Mouse (Mus musculus) frontal cortex, postnatal 36 days (tissue): ENCODE results near the gene Garnl3.

ENCODE experiments used
- DNase-seq, 2 experiments: peaks; one replicate each; pipeline ENCODE4 v3.0.0; 2022; ENCODE audit warnings: low spot score in 2 of 2

Garnl3 gene

DNA sequence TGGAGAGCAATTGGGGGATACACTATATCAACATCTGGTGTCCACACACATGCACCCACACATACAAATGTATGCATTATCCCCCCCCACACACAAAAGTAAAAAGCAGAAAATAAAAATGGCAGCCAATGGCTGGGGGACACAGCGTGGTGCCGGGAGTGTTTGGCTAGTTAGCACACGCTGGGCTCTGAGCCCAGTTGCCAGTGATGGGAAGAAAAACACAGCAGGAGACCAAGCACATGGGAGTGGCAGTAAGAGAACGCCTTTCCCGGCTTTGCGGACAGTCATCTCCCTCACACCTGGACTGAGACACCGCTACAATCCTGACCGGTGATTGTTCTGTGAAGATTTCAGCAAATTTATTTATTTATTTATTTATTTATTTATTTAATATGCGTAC, 160.2 kb downstream of the Garnl3 start:
- no peak for DNase-seq

DNA sequence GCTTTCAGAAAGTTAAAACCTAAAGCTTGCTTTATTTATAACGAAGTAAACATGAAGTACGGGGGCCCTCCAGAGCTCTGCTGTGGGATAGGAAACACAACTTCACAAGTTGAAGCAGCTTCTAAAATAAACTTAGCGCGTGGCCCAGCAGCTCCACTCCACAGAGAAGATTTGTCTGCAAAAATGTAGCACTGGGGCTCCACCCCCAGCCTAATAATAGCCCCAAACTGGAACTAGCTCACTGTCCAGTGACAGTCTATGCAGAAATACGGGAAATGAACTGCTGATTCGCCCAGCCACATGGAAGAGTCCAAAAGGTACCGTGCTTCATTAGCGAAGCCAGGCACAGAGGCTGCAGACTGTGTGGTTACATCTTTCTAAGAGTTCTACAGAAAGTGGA, 162.1 kb downstream of the Garnl3 start:
- peak in 1 of 2 experiments; percentile 66 for DNase-seq

DNA sequence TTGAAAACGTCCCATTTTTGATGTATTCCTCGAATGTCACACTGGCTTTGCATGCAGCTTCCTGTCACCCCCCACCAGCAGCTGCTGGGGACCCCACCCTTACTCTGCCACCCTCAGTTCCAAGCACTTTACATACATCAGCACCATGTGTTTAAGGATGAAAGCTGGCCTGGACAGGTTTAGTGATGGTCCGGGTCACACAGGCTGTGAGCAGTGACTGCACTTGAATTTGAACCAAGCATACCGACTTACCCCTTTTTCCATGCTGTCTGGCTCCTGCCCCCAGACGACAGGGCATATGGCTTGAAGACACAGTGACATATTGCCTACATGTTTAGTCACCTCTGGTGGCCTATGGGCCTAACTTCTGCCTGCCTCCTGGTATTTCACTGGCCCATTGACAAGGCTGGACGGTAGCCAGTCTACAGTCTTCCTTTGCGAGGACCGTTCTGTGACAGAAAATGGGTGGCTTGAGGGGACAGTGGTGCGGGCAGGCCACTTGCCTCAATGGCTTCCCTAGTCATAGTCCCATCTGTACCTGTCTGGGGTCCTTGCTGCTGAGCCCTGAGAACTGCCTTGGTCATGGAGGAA, 163.3 kb downstream of the Garnl3 start:
- no peak for DNase-seq

DNA sequence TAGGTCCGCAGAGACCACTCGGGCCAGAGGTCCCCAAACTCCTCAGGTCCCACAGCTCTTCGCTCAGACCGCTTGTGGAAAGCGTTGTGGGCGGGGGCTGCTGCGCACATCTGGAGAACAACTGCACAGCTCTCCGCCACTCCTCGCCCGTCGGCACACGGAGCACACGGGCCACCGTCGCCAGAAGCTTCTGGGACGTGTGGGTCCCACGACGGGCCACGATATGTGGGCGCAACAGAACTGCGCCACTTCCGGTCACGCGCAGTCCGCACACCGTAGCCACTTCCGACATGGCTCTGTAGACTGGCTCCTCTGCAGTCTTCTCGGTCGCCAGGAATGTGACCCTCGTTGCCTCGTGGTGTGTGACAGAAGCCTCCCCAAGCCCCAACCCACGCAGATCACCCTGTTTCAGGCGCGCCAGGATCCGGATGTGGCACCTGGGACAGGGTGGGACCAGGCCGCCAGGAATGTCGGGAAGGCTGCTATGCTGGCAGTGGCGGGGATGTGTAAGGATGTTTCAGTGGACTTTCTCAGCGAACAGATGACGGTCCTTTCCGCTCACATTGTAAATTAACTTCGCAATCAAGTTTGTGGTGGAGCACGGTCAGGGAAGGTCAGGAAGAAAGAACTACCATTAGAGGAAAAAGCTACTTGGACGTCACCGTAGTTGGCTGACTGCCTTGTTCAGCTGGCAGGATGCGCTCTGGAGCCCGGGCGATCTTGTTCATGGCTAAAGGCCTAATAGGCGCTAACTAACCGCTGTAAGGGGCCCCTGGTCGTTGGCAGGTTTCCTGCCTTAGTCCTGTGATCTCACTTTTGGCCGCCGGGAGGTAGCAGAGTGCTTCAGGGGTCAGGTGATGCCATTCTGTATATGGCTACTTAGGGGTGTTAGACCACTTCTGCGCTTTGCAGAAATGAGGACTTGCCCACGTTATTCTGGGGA, 164.5 kb downstream of the Garnl3 start:
- peak; percentile 86 to 93 for DNase-seq

- DNase-seq = no peak
Observed at GRCm38 (mm10) chr2:32966184-32966688, 165.2 kb downstream of the Garnl3 start.

GRCm38 (mm10) chr2:32965511-32966183, 165.8 kb downstream of the Garnl3 start:
- no peak for DNase-seq

- no peak for DNase-seq
Observed at GRCm38 (mm10) chr2:32964659-32965457, 166.6 kb downstream of the Garnl3 start.

- no peak for DNase-seq
Observed at GRCm38 (mm10) chr2:32963981-32964380, 167.5 kb downstream of the Garnl3 start.

DNA sequence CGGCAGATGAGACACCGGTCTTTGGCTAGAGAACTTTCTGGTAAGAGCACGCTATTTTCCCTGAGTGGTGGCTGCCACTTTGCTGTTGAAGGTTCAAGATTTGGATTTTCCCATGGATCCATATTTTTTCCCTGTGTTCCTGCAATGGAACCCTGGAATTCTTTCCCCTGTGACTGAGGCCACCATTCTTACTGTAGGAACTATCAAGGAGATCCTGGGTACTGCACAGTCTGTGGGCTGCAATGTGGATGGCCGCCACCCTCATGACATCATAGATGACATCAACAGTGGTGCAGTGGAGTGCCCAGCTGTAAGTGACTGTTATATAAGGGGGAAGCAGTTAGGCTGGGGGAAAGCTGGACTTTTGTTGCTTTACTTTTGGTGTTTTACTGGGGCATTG, 167.9 kb downstream of the Garnl3 start:
- no peak for DNase-seq

DNA sequence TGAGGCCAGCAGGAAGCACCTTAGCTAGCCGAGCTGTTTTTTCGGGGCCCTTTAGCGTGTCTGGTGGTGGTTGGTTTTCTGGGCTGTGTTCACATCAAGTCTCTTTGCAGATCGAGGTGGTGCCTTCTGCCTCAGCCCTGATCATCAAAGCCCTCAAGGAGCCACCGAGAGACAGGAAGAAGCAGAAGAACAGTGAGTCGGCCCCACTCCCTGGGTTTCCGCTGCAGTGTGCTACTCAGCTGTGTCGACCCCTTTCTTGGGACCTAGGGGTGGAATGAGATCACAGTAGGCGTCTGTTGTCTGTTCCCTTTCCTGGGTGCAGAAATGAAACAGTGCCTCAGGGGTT, 168.6 kb downstream of the Garnl3 start:
- DNase-seq = no peak

DNA sequence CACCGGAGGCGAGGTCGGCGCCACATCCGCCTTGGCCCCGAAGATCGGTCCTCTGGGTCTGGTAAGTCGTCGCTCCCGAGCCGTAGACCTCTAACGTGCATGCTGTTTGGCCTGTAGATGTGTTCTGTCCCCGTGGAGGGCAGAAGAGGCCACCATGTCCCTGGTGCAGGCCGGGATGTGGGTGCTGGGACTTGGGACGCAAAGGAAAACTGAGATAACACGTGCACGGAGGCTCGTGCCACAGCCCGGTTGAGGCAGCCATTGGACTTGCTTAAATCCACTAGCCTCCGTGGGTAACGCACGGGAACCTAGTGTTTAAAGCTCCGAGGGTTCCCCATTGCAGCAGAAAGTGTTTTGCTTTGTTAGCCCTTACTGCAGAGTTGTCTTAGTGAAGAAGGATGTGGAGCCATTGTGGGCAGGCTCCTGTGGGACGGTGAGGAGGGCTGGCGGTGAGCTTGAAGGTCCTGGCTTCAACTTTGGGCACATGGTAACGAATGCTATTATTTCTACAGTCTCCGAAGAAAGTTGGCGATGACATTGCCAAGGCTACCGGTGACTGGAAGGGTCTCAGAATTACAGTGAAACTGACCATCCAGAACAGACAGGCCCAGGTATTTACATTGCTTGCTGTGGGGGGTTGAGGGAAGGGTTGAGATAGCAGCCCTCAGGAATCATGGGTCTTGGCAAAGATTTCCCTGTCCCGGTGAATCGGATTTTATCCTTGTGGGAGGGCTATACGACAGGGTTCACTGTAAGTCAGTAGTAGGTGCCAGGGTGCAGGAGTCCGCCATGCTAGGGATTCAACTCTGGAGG, 169.2 kb downstream of the Garnl3 start:
- DNase-seq = no peak

DNA sequence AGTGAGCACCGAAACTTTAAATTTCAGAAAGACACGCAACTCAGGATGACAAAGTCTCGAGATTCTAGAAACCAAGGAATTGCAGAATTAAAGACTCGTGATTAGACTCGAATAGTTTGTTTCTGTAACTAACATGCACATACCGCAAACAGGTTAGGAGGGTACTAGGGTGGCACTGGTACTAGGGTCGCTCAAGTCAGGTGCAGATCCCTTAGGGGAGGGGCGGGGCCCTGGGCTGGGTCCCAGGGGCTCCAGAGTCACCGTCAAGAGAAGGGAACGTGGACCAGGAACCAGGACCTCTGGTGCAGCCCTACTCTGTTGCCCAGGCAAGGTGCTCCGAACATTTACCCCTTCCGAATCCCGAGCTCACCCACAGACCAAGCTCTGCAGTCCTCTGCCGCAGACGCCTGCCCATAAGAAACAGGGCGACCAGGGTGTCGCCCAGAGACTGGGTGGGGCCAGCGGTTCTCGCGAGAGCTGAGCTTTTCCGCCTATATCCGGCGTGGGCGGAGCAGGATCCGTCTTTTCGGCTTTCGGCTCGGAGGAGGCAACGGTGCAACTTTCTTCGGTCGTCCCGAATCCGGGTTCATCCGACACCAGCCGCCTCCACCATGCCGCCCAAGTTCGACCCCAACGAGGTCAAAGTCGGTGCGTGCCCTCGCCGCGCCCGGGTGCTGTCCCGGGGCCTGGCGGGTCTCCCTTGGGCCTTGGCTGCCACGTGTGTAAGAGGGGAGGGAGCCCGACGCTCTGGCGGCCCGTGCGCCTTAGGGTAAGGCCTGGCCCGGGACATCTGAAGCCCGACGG, 170.1 kb downstream of the Garnl3 start, which contains the start of the genes Rpl12 and Lrsam1:
Rpl12 (plus strand) TSS at position 368 of the 804 bp plus-strand sequence.
Lrsam1 (minus strand) TSS at position 423 of the 804 bp plus-strand sequence.
- peak; percentile 94 to 95 for DNase-seq

- DNase-seq = no peak
Observed at GRCm38 (mm10) chr2:32960273-32960672, 171.2 kb downstream of the Garnl3 start.

DNA sequence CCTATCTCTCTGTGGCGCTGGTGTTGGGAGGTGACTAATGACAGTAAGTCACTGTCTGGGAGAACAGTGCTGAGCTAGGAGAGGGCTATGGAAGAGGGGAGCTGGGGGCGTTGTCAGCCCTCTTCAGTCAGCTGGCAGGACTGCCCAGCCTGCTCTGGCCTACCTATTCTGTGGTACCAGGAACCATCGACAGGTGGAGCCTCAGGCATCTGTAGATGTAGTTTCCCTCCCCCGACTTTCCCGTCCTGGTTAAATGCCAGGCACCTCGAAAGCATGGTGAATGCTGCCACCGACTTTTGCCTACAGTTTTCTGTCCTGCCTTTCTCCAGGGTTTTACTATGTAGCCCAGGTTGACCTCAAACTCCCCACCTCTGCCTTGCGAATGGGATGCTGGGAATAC, 174.1 kb downstream of the Garnl3 start:
- DNase-seq = no peak

GRCm38 (mm10) chr2:32954581-32954980, 176.9 kb downstream of the Garnl3 start:
- DNase-seq = no peak

- no peak for DNase-seq
Observed at GRCm38 (mm10) chr2:32947454-32947853, 184.0 kb downstream of the Garnl3 start.

DNA sequence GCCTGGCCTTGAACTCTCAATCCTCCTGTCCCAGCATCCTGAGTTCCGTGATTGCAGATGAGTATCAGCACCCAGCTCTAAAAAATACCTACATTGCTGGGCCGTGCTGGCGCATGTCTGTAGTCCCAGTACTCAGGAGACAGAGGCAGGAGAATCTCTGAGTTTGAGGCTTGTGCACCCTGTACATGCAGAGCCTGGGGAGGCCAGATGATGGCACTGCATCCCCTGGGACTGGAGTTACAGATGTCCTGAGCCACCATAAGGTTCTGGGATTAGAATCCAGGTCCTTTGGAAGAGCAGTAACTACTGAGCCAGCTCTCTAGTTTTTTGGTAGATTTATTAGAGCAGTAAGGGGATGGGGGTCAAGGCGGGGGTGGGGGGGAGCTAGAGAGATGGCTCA, 191.0 kb downstream of the Garnl3 start:
- no peak for DNase-seq

DNA sequence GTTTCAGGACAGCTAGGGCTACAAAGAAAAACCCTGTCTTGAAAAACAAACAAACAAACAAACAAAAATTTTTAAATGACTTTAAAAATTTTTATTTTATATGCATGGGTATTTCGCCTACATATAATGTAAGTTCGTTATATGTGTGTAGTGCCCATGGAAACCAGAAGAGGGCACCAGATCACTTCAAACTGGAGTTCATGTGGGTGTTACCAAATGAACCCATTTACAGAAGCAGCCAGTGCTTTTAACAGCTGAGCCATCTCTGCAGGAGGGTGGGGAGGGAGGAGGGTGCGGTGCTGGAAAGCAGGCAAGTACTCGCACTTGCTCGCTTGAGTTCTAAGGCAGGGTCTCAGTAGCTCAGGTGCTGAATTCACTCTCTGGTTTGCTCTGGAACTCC, 192.0 kb downstream of the Garnl3 start:
- DNase-seq = peak in 1 of 2 experiments; percentile 62

DNA sequence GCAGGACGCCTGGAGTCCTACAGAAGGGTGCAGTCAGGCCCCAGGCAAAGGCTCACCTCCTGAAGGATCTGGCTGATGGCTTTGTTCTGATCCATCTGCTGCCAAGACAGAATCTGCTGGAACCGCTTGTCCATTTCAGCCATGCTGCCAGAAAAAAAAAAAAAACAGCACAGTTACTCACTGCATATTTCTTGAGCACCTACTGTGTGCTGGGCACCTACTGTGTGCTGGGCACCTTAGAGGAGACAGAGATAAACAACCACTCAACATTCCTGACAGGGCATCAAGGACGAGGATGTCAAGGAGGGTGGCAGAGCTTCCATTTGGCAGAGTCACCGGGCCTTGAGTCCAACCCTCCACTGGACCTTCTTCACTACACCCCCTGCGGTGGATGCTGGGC, 192.7 kb downstream of the Garnl3 start:
- no peak for DNase-seq
